Mouse (Mus musculus) liver, embryonic 15.5 days (tissue): Measurements from ENCODE around the gene Tnrc6b. TPM values are rescaled to one million over a fixed set of nuclear protein-coding genes. Genes with fewer than 3 reads are reported as not detected.

Source experiments
- ATAC-seq: fragments of 200-750 bp; cut with Nextera tagmentation; 2 replicates; pipeline ENCODE4 v1.8.0; 2017; ENCODE audit warnings: moderate number of reproducible peaks, mild to moderate bottlenecking, moderate library complexity; ENCODE audit not compliant: insufficient read depth
- H3K27ac ChIP-seq: fragments of 300-500 bp; sonication (generic); replicated peaks from 2 replicates; pipeline ENCODE4 v1.5.1; 2015; ENCODE audit warnings: mild to moderate bottlenecking, inconsistent platforms
- H3K27me3 ChIP-seq: fragments of 300-500 bp; sonication (generic); 2 replicates; pipeline ENCODE4 v1.6.1; 2015; ENCODE audit warnings: mild to moderate bottlenecking, inconsistent platforms
- H3K36me3 ChIP-seq: fragments of 300-500 bp; sonication (generic); replicated peaks from 2 replicates; pipeline ENCODE4 v1.6.1; 2015; ENCODE audit warnings: moderate library complexity, mild to moderate bottlenecking, inconsistent platforms
- H3K4me1 ChIP-seq: fragments of 300-500 bp; sonication (generic); replicated peaks from 2 replicates; pipeline ENCODE4 v1.6.1; 2015; ENCODE audit warnings: inconsistent platforms
- H3K4me2 ChIP-seq: fragments of 300-500 bp; sonication (generic); 2 replicates; pipeline ENCODE4 v1.6.1; 2015; ENCODE audit warnings: moderate library complexity, mild to moderate bottlenecking, inconsistent platforms
- H3K4me3 ChIP-seq: fragments of 300-500 bp; sonication (generic); replicated peaks from 2 replicates; pipeline ENCODE4 v1.5.1; 2015; ENCODE audit warnings: mild to moderate bottlenecking, inconsistent platforms
- H3K9ac ChIP-seq: fragments of 300-500 bp; sonication (generic); 2 replicates; pipeline ENCODE4 v1.6.1; 2015; ENCODE audit warnings: moderate library complexity, mild to moderate bottlenecking, inconsistent platforms
- H3K9me3 ChIP-seq: fragments of 300-500 bp; sonication (generic); replicated peaks from 2 replicates; pipeline ENCODE4 v1.6.1; 2016; ENCODE audit warnings: inconsistent platforms
- WGBS: fragments of 180-500 bp; shearing (Covaris S2); methylation state at CpG from one replicate; pipeline ENCODE4 v1.1.7; 2015; ENCODE audit warnings: mixed read lengths; ENCODE audit not compliant: insufficient replicate concordance; 5-methylcytosine and 5-hydroxymethylcytosine counted together
- polyA plus RNA-seq: library from polyadenylated mRNA; unstranded; fragments of >200 nt; fragmentation: Nextera tagmentation; extraction: Ambion mirVana; gene quantifications from 2 replicates; pipeline ENCODE4 v1.2.1, GENCODE M21; 2015

Tnrc6b gene
- polyA plus RNA-seq, 1 experiment from 2014 or later = 18.3 TPM

DNA sequence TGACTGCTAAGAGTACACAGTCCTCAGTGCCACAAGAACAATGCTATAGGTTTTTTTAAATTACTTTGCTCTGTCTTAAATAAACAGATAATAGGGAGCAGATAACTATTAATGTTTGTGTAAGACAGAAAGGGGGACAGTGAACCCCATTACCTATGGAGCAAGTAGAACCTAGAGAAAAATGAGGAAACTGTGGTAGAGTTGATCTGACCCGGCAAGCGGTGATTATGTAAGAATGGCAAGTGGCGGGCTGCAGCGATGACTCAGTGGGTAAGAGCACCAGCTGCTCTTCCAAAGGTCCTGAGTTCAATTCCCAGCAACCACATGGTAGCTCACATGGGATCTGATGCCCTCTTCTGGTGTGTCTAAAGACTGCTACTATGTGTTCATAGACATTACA lies 101.7 kb downstream of the Tnrc6b start:
- Histone ChIP-seq H3K9ac (no peak overlapping the region), H3K36me3 (peaks cover 10% of the 10 kb centered on the region), H3K4me2 (no peak overlapping the region), H3K27me3 (no peaks in the 10 kb centered on the region), H3K27ac (no peak overlapping the region), H3K4me3 (no peak overlapping the region), H3K9me3 (no peaks in the 10 kb centered on the region), H3K4me1 (peaks cover 81% of the 10 kb centered on the region)
- no peak for ATAC-seq
- WGBS = 38% methylated on average over 4 of the region's 4 CpGs

DNA sequence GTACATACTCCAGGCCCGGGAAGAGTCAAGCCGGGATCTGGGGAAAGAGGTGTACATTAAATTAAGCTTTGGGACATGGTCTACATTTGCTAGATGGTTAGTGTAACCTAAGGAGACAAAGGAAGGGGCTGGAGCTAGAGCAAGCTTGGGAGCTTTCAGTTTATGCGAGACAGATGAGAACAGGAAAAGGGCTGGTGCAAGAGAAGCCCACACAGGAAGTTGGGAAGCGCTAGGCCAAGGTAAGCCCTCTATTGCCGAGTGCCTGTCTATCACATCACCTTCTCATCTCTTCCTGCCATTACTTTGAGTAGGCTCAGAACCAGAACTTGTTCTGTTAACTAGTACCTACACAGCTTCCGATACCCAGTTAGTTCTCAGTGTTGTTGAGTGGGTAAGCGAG lies 103.7 kb downstream of the Tnrc6b start:
- no peaks in the 10 kb centered on the region for H3K9me3 ChIP-seq
- peaks cover 12% of the 10 kb centered on the region for H3K36me3 ChIP-seq
- WGBS = 29% methylated on average over 7 of the region's 7 CpGs
- H3K27ac ChIP-seq = peak overlapping the region; percentile 59
- no peak overlapping the region for H3K9ac ChIP-seq
- no peak overlapping the region; the same call in 1 of the 2 replicates for H3K4me2 ChIP-seq
- H3K27me3 ChIP-seq = no peaks in the 10 kb centered on the region
- no peak for ATAC-seq
- H3K4me3 ChIP-seq = no peak overlapping the region
- H3K4me1 ChIP-seq = peaks cover 77% of the 10 kb centered on the region

DNA sequence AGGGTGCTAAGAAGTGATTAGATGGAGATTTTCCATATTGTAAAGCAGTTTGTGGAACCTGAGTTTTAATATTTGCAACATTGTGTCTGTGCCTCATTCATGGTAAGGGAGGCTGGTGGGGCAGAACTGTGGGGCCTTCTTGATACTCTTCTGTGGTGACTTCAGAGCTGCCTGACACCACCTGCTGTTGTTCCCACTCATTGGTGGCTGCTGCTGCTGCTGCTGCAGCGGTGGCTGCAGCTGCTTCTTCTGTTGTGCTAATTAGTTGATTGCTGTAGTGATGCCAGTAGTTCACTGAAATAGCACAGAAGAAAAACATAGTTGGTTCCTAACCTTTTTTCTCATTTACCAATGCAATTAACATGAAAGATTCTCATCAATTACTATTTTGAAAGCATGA lies 111.2 kb downstream of the Tnrc6b start:
- Histone ChIP-seq H3K4me1 (peaks cover 16% of the 10 kb centered on the region; the same call in 1 of the 2 replicates), H3K27me3 (no peaks in the 10 kb centered on the region), H3K4me2 (no peak overlapping the region), H3K9ac (no peak overlapping the region), H3K36me3 (peaks cover 29% of the 10 kb centered on the region), H3K4me3 (no peak overlapping the region), H3K9me3 (no peaks in the 10 kb centered on the region), H3K27ac (no peak overlapping the region)
- no peak for ATAC-seq
- 66% methylated on average over 1 of the region's 1 CpGs for WGBS

DNA sequence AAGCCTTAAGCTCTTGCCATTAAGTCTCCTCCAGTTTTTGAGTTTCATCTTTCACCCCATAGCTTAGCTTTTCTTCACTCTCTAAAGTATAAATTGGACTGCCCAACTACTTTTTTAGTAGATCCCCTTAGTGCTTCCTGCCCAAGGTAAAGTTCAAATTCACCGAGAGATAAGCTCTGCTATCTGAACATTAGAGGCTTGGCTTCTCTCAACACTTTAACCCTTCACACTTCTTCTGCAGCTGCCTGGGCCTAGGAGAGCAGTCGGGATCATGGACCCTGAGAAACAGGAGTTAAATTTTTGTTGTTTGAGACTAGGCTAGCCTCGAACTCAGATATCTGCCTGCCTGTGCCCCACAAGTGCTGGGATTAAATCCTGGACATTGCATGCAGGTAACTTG lies 120.1 kb downstream of the Tnrc6b start:
- Histone ChIP-seq H3K4me1 (peaks cover 70% of the 10 kb centered on the region), H3K36me3 (no peaks in the 10 kb centered on the region), H3K9me3 (no peaks in the 10 kb centered on the region), H3K9ac (no peak overlapping the region), H3K27me3 (no peaks in the 10 kb centered on the region), H3K27ac (0 out of 2 replicates have a peak overlapping the region, but pooled peaks have one; percentile 24), H3K4me3 (no peak overlapping the region), H3K4me2 (peak overlapping the region; percentile 36)
- 24% methylated on average over 3 of the region's 3 CpGs for WGBS
- ATAC-seq = no peak

GRCm38 (mm10) chr15:80832808-80833207 lies 121.7 kb downstream of the Tnrc6b start:
- Histone ChIP-seq H3K4me2 (no peak overlapping the region), H3K27ac (peak overlapping the region; percentile 64; the same call in 1 of the 2 replicates), H3K9me3 (no peaks in the 10 kb centered on the region), H3K4me3 (no peak overlapping the region), H3K9ac (no peak overlapping the region), H3K36me3 (no peaks in the 10 kb centered on the region), H3K27me3 (no peaks in the 10 kb centered on the region), H3K4me1 (peaks cover 70% of the 10 kb centered on the region)
- no peak for ATAC-seq
- WGBS = 5% methylated on average over 3 of the region's 3 CpGs

GRCm38 (mm10) chr15:80836246-80836645 lies 125.1 kb downstream of the Tnrc6b start:
- H3K4me3 ChIP-seq = no peak overlapping the region
- no peak for ATAC-seq
- H3K27me3 ChIP-seq = no peaks in the 10 kb centered on the region
- peaks cover 58% of the 10 kb centered on the region for H3K4me1 ChIP-seq
- no peak overlapping the region for H3K4me2 ChIP-seq
- H3K9ac ChIP-seq = no peak overlapping the region
- peaks cover 10% of the 10 kb centered on the region; the same call in 1 of the 2 replicates for H3K36me3 ChIP-seq
- H3K9me3 ChIP-seq = no peaks in the 10 kb centered on the region
- WGBS = 59% methylated on average over 3 of the region's 3 CpGs
- no peak overlapping the region for H3K27ac ChIP-seq

- no peak overlapping the region for H3K4me3 ChIP-seq
- no peak overlapping the region for H3K27ac ChIP-seq
- no peak overlapping the region for H3K9ac ChIP-seq
- H3K4me2 ChIP-seq = no peak overlapping the region
- H3K9me3 ChIP-seq = no peaks in the 10 kb centered on the region
- peaks cover 61% of the 10 kb centered on the region for H3K4me1 ChIP-seq
- no peak for ATAC-seq
- H3K36me3 ChIP-seq = peaks cover 10% of the 10 kb centered on the region; the same call in 1 of the 2 replicates
- 70% methylated on average over 4 of the region's 4 CpGs for WGBS
- no peaks in the 10 kb centered on the region for H3K27me3 ChIP-seq
These were observed 127.7 kb downstream of the Tnrc6b start for GRCm38 (mm10) chr15:80838836-80839235.

- H3K4me1 ChIP-seq = peaks cover 61% of the 10 kb centered on the region
- peaks cover 10% of the 10 kb centered on the region; the same call in 1 of the 2 replicates for H3K36me3 ChIP-seq
These were observed 128.7 kb downstream of the Tnrc6b start for GRCm38 (mm10) chr15:80839653-80840420.

GRCm38 (mm10) chr15:80844262-80844661 lies 133.1 kb downstream of the Tnrc6b start:
- Histone ChIP-seq H3K4me2 (no peak overlapping the region), H3K36me3 (peaks cover 23% of the 10 kb centered on the region), H3K4me3 (no peak overlapping the region), H3K9ac (no peak overlapping the region), H3K4me1 (peaks cover 51% of the 10 kb centered on the region), H3K27ac (peak overlapping the region; percentile 35; the same call in 1 of the 2 replicates), H3K9me3 (no peaks in the 10 kb centered on the region), H3K27me3 (no peaks in the 10 kb centered on the region)
- 61% methylated on average over 1 of the region's 1 CpGs for WGBS
- ATAC-seq = no peak

More at GRCm38 (mm10) chr15:80839653-80840420, 128.7 kb downstream of the Tnrc6b start:
- Histone ChIP-seq H3K27me3 (no peaks in the 10 kb centered on the region), H3K4me2 (no peak overlapping the region), H3K27ac (no peak overlapping the region), H3K9ac (no peak overlapping the region), H3K9me3 (no peaks in the 10 kb centered on the region), H3K4me3 (no peak overlapping the region)
- peak; percentile 69 for ATAC-seq
- WGBS = 52% methylated on average over 9 of the region's 9 CpGs

DNA sequence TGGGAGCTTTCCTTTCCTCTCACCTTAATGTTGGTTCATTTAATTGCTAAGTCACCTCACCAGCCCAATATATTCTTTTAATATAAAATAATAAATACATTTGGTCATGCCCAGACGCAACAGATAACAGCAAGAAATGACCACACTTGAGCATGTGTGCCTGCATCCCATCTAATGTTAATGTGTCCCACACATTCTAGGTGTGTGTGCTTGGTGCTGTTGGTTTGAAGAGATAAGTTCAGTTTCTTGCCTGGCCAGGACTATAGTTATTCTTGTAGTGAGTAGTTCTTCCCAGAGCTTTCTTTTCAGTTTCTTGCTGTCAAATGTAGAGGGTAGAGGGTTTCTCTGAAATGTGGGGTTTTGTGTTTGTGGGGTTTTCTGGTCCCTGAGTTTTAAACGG lies 133.8 kb downstream of the Tnrc6b start:
- H3K27ac ChIP-seq = peak overlapping the region; percentile 35; the same call in 1 of the 2 replicates
- 52% methylated on average over 2 of the region's 2 CpGs for WGBS
- no peaks in the 10 kb centered on the region for H3K9me3 ChIP-seq
- peaks cover 50% of the 10 kb centered on the region for H3K4me1 ChIP-seq
- ATAC-seq = peak; percentile 40; the same call in 1 of the 2 replicates
- no peak overlapping the region for H3K9ac ChIP-seq
- H3K27me3 ChIP-seq = no peaks in the 10 kb centered on the region
- no peak overlapping the region for H3K4me3 ChIP-seq
- peaks cover 30% of the 10 kb centered on the region for H3K36me3 ChIP-seq
- no peak overlapping the region for H3K4me2 ChIP-seq

- Histone ChIP-seq H3K36me3 (peaks cover 54% of the 10 kb centered on the region), H3K9me3 (no peaks in the 10 kb centered on the region), H3K9ac (no peak overlapping the region), H3K27me3 (no peaks in the 10 kb centered on the region), H3K27ac (no peak overlapping the region), H3K4me1 (peaks cover 51% of the 10 kb centered on the region), H3K4me2 (no peak overlapping the region), H3K4me3 (no peak overlapping the region)
- ATAC-seq = no peak
- 76% methylated on average over 8 of the region's 8 CpGs for WGBS
These were observed 138.9 kb downstream of the Tnrc6b start for GRCm38 (mm10) chr15:80850004-80850403.
